Mouse (Mus musculus) myocyte (in vitro differentiated cells): ENCODE measurements around the gene Gm20388. TPM values are rescaled to one million over a fixed set of nuclear protein-coding genes. Genes with fewer than 3 reads are reported as not detected.

Source experiments
- H3K27me3 ChIP-seq: one replicate; pipeline ENCODE4 v1.6.1; 2011; ENCODE audit not compliant: control insufficient read depth, insufficient read depth, insufficient read length
- H3K36me3 ChIP-seq: one replicate; pipeline ENCODE4 v1.6.1; 2011; ENCODE audit not compliant: control insufficient read depth, insufficient read depth
- H3K4me2 ChIP-seq: one replicate; pipeline ENCODE4 v1.6.1; 2011; ENCODE audit warnings: low read depth, control low read depth
- H3K4me3 ChIP-seq: one replicate; pipeline ENCODE4 v1.5.1; 2011; ENCODE audit warnings: mild to moderate bottlenecking, control low read depth, moderate library complexity
- H3K79me2 ChIP-seq: one replicate; pipeline ENCODE4 v1.6.1; 2011; ENCODE audit not compliant: control insufficient read depth, insufficient read depth
- H3ac ChIP-seq: one replicate; pipeline ENCODE4 v1.6.1; 2011; ENCODE audit not compliant: control insufficient read depth, insufficient read length
- CEBPB ChIP-seq: IDR thresholded peaks from 2 replicates; pipeline ENCODE4 v1.6.1; 2011; ENCODE audit warnings: mild to moderate bottlenecking, moderate library complexity; ENCODE audit not compliant: poor library complexity, insufficient read depth, severe bottlenecking
- E2F4 ChIP-seq: IDR thresholded peaks from one replicate; pipeline ENCODE4 v1.6.1; 2011; ENCODE audit warnings: mild to moderate bottlenecking, control low read depth, moderate library complexity; ENCODE audit not compliant: insufficient read depth
- MAX ChIP-seq: IDR thresholded peaks from one replicate; pipeline ENCODE4 v1.6.1; 2011; ENCODE audit warnings: low read depth, mild to moderate bottlenecking, control low read depth
- MYOD1 ChIP-seq, 3 experiments: IDR thresholded peaks; one replicate each; pipeline ENCODE4 v1.6.1; 2011; ENCODE audit warnings: control low read depth in 2 of 3, low read depth in 2 of 3, mild to moderate bottlenecking in 2 of 3, moderate library complexity in 1 of 3; ENCODE audit not compliant: insufficient read length in 2 of 3, control insufficient read depth in 1 of 3
- MYOG ChIP-seq, 3 experiments: IDR thresholded peaks; one replicate each; pipeline ENCODE4 v1.6.1; 2011; ENCODE audit warnings: control low read depth in 2 of 3, low read depth in 2 of 3, mild to moderate bottlenecking in 2 of 3; ENCODE audit not compliant: insufficient read length in 2 of 3, control insufficient read depth in 1 of 3, insufficient read depth in 1 of 3
- POLR2A ChIP-seq: IDR thresholded peaks from one replicate; pipeline ENCODE4 v1.6.1; 2011; ENCODE audit warnings: low read depth, mild to moderate bottlenecking, control low read depth, moderate library complexity; ENCODE audit not compliant: insufficient read length
- POLR2AphosphoS2 ChIP-seq: IDR thresholded peaks from one replicate; pipeline ENCODE4 v1.6.1; 2011; ENCODE audit warnings: low read depth, control low read depth; ENCODE audit not compliant: insufficient read length
- REST ChIP-seq: IDR thresholded peaks from one replicate; pipeline ENCODE4 v1.6.1; 2011; ENCODE audit warnings: mild to moderate bottlenecking, control low read depth, moderate library complexity; ENCODE audit not compliant: insufficient read depth, insufficient read length
- SRF ChIP-seq: IDR thresholded peaks from one replicate; pipeline ENCODE4 v1.6.1; 2011; ENCODE audit warnings: low read depth; ENCODE audit not compliant: control insufficient read depth, insufficient read length
- TCF12 ChIP-seq: IDR thresholded peaks from one replicate; pipeline ENCODE4 v1.6.1; 2011; ENCODE audit warnings: mild to moderate bottlenecking, control low read depth; ENCODE audit not compliant: poor library complexity, insufficient read depth, severe bottlenecking
- TCF3 ChIP-seq: IDR thresholded peaks from one replicate; pipeline ENCODE4 v1.6.1; 2011; ENCODE audit warnings: low read depth, control low read depth; ENCODE audit not compliant: insufficient read length
- USF1 ChIP-seq: IDR thresholded peaks from one replicate; pipeline ENCODE4 v1.6.1; 2011; ENCODE audit warnings: low read depth, mild to moderate bottlenecking, control low read depth, moderate library complexity
- polyA plus RNA-seq: library from polyadenylated mRNA; unstranded; fragments of >200 nt; fragmentation: generic; extraction: Trizol; gene quantifications from one replicate; pipeline ENCODE4 v1.2.1, GENCODE M21; 2012; ENCODE audit warnings: missing spikeins

Gm20388 gene
- polyA plus RNA-seq, 1 experiment: 15.3 TPM

DNA sequence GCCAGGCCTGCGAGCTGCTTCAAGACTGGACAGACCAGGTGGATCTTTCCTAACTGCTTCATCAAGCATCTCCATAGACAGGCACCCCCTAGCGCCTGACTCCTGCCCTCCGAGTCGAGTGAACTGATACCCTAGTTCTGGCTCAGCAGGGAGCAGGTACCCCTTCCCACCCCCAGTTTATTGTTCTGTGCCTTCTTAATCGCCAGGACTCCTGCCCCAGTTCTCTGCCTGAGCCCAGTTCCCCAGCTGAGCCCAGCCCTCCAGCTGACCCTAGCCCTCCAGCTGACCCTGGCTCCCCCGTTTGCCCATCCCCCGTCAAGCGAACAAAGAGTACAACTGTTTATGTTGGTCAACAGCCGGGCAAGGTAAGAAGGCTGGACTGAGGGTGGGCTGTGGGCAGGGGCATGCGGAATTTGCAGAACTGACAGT lies 2658.3 kb downstream of the Gm20388 start:
- Histone ChIP-seq H3K4me3 (peak overlapping the region; percentile 48), H3K79me2 (peaks cover 18% of the 10 kb centered on the region), H3K4me2 (peak overlapping the region; percentile 72), H3K27me3 (no peaks in the 10 kb centered on the region), H3K36me3 (peaks cover 7% of the 10 kb centered on the region), H3ac (no peak overlapping the region)
- TF ChIP-seq CEBPB: no peak
- TF ChIP-seq USF1: no peak
- TF ChIP-seq POLR2AphosphoS2: no peak

DNA sequence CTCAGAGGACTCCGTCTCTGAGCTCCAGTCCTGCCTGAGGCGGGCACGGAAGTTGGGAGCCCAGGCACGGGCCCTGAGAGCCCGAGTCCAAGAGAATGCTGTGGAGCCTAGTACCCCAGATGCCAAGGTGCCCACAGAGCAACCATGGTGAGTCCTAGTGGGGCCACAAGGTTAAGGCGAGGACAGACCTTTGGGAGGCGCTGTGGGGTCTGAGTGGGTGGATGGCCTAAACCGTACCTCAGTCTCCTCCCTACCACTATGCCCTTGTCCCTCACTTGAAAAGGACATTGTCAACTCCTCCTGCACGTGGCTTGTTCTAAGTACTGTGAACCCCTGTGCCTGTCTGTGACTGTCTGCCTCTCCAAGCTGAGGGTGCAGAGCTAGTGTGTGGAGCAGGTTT lies 2658.7 kb downstream of the Gm20388 start:
- TF ChIP-seq TCF12 (no peak), SRF (no peak), E2F4 (no peak), POLR2AphosphoS2 (no peak), MYOD1 (IDR thresholded peaks at IDR 0.05; ENCODE audit: control insufficient read depth in 1 of 3, insufficient read length in 2 of 3, low read depth in 2 of 3) (no peak), TCF3 (no peak), MYOG (IDR thresholded peaks at IDR 0.05; ENCODE audit: control insufficient read depth in 1 of 3, insufficient read depth in 1 of 3, insufficient read length in 2 of 3, low read depth in 2 of 3) (no peak), MAX (no peak)
- peak overlapping the region; percentile 72 for H3K4me2 ChIP-seq
- peaks cover 7% of the 10 kb centered on the region for H3K36me3 ChIP-seq
- peak overlapping the region; percentile 48 for H3K4me3 ChIP-seq
- H3ac ChIP-seq: no peak overlapping the region
- peaks cover 18% of the 10 kb centered on the region for H3K79me2 ChIP-seq
- no peaks in the 10 kb centered on the region for H3K27me3 ChIP-seq

- peak overlapping the region; percentile 48 for H3K4me3 ChIP-seq
- peaks cover 18% of the 10 kb centered on the region for H3K79me2 ChIP-seq
- TF ChIP-seq TCF3 (no peak), POLR2AphosphoS2 (no peak), SRF (no peak), MYOD1 (IDR thresholded peaks at IDR 0.05; ENCODE audit: control insufficient read depth in 1 of 3, insufficient read length in 2 of 3, low read depth in 2 of 3) (no peak), MYOG (IDR thresholded peaks at IDR 0.05; ENCODE audit: control insufficient read depth in 1 of 3, insufficient read depth in 1 of 3, insufficient read length in 2 of 3, low read depth in 2 of 3) (no peak), TCF12 (no peak), REST (no peak), MAX (no peak), E2F4 (no peak)
- no peak overlapping the region for H3ac ChIP-seq
- no peak overlapping the region for H3K4me2 ChIP-seq
- H3K27me3 ChIP-seq: no peaks in the 10 kb centered on the region
- peaks cover 7% of the 10 kb centered on the region for H3K36me3 ChIP-seq
Observed at GRCm38 (mm10) chr8:122569996-122570395, 2659.4 kb downstream of the Gm20388 start.

GRCm38 (mm10) chr8:122571153-122571552 lies 2660.5 kb downstream of the Gm20388 start:
- TF ChIP-seq POLR2AphosphoS2 (no peak), E2F4 (no peak), TCF3 (no peak), MYOG (IDR thresholded peaks at IDR 0.05; ENCODE audit: control insufficient read depth in 1 of 3, insufficient read depth in 1 of 3, insufficient read length in 2 of 3, low read depth in 2 of 3) (no peak), MYOD1 (IDR thresholded peaks at IDR 0.05; ENCODE audit: control insufficient read depth in 1 of 3, insufficient read length in 2 of 3, low read depth in 2 of 3) (no peak), SRF (no peak), CEBPB (no peak), USF1 (no peak), TCF12 (no peak), POLR2A (no peak), MAX (no peak), REST (no peak)
- no peak overlapping the region for H3ac ChIP-seq
- H3K36me3 ChIP-seq: peaks cover 7% of the 10 kb centered on the region
- no peak overlapping the region for H3K4me3 ChIP-seq
- H3K27me3 ChIP-seq: no peaks in the 10 kb centered on the region
- H3K79me2 ChIP-seq: peaks cover 25% of the 10 kb centered on the region
- no peak overlapping the region for H3K4me2 ChIP-seq

DNA sequence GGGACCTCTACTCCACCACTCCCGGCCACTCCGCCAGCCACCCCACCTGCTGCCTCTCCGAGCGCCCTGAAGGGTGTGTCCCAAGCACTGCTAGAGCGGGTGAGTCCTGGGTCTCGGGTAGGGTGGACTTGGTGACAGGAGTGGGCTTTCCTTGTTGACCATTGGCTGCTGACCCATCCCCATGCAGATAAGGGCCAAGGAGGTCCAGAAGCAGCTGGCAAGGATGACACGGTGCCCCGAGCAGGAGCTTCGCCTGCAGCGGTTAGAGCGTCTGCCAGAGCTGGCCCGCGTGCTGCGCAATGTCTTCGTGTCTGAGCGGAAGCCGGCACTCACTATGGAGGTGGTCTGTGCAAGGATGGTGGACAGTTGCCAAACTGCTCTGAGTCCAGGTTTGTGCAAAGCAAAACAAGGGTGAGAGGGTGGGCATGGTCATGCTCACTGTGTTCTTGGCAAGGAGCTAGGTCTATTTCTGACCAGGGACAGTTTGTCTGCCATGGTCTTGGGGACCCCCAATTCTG lies 2661.2 kb downstream of the Gm20388 start:
- Histone ChIP-seq H3ac (no peak overlapping the region), H3K4me2 (no peak overlapping the region), H3K4me3 (no peak overlapping the region), H3K27me3 (no peaks in the 10 kb centered on the region), H3K36me3 (peaks cover 7% of the 10 kb centered on the region), H3K79me2 (peaks cover 29% of the 10 kb centered on the region)
- TF ChIP-seq E2F4 (no peak), MYOG (IDR thresholded peaks at IDR 0.05; ENCODE audit: control insufficient read depth in 1 of 3, insufficient read depth in 1 of 3, insufficient read length in 2 of 3, low read depth in 2 of 3) (no peak), MYOD1 (IDR thresholded peaks at IDR 0.05; ENCODE audit: control insufficient read depth in 1 of 3, insufficient read length in 2 of 3, low read depth in 2 of 3) (no peak), TCF12 (no peak), CEBPB (no peak), POLR2A (no peak), REST (no peak), MAX (no peak), SRF (no peak), TCF3 (no peak), POLR2AphosphoS2 (no peak), USF1 (no peak)
